Mouse (Mus musculus): ENCODE measurements around the gene Fan1. TPM values are rescaled to one million over a fixed set of nuclear protein-coding genes. Genes with fewer than 3 reads are reported as not detected.

The Fan1 gene
- 10 to 100 TPM; 12.8 to 16.6 (median 14.0) TPM for total RNA-seq (2022)

- DNase-seq (ENCODE audit: low spot score in 2 of 2): peak; percentile 83 to 89
Measured at GRCm38 (mm10) chr7:64373830-64374562, at the start of gene Fan1. Fan1 (minus strand) TSS chr7:64374095.

GRCm38 (mm10) chr7:64403989-64404388 lies 30.1 kb upstream of the Fan1 start:
- no peak for DNase-seq (ENCODE audit: low spot score in 2 of 2)

- no peak for DNase-seq (ENCODE audit: low spot score in 2 of 2)
Measured at GRCm38 (mm10) chr7:64402452-64402851, 28.6 kb upstream of the Fan1 start.

- DNase-seq (ENCODE audit: low spot score in 2 of 2): no peak
Measured at GRCm38 (mm10) chr7:64400725-64401124, 26.8 kb upstream of the Fan1 start.

GRCm38 (mm10) chr7:64392819-64393151 lies 18.9 kb upstream of the Fan1 start:
- DNase-seq (ENCODE audit: low spot score in 2 of 2): no peak

GRCm38 (mm10) chr7:64392122-64392818 lies 18.4 kb upstream of the Fan1 start, which contains the start of the genes Mphosph10 and Mcee:
Mphosph10 (minus strand) TSS chr7:64392268.
Mcee (plus strand) TSS chr7:64392607.
- DNase-seq (ENCODE audit: low spot score in 2 of 2): peak; percentile 92 to 93

GRCm38 (mm10) chr7:64391479-64391878 lies 17.6 kb upstream of the Fan1 start:
- no peak for DNase-seq (ENCODE audit: low spot score in 2 of 2)

GRCm38 (mm10) chr7:64373147-64373829 lies 607 bp downstream of the Fan1 start:
- DNase-seq (ENCODE audit: low spot score in 2 of 2): no peak

GRCm38 (mm10) chr7:64371940-64372878 lies 1.7 kb downstream of the Fan1 start:
- DNase-seq (ENCODE audit: low spot score in 2 of 2): no peak

GRCm38 (mm10) chr7:64369841-64370240 lies 4.1 kb downstream of the Fan1 start:
- no peak for DNase-seq (ENCODE audit: low spot score in 2 of 2)

GRCm38 (mm10) chr7:64365863-64366262 lies 8.0 kb downstream of the Fan1 start:
- no peak for DNase-seq (ENCODE audit: low spot score in 2 of 2)

GRCm38 (mm10) chr7:64360586-64360945 lies 13.3 kb downstream of the Fan1 start:
- DNase-seq (ENCODE audit: low spot score in 2 of 2): peak; percentile 61 to 75

- no peak for DNase-seq (ENCODE audit: low spot score in 2 of 2)
Measured at GRCm38 (mm10) chr7:64359943-64360585, 13.8 kb downstream of the Fan1 start.

GRCm38 (mm10) chr7:64358666-64359065 lies 15.2 kb downstream of the Fan1 start:
- DNase-seq (ENCODE audit: low spot score in 2 of 2): no peak

- peak; percentile 76 to 79 for DNase-seq (ENCODE audit: low spot score in 2 of 2)
Measured at GRCm38 (mm10) chr7:64357405-64357804, 16.5 kb downstream of the Fan1 start.

GRCm38 (mm10) chr7:64356661-64357060 lies 17.2 kb downstream of the Fan1 start:
- DNase-seq (ENCODE audit: low spot score in 2 of 2): no peak

GRCm38 (mm10) chr7:64354206-64354605 lies 19.7 kb downstream of the Fan1 start:
- DNase-seq (ENCODE audit: low spot score in 2 of 2): no peak

GRCm38 (mm10) chr7:64351087-64351486 lies 22.8 kb downstream of the Fan1 start:
- DNase-seq (ENCODE audit: low spot score in 2 of 2): peak; percentile 85 to 87

- DNase-seq (ENCODE audit: low spot score in 2 of 2): peak in 1 of 2 experiments; percentile 54
Measured at GRCm38 (mm10) chr7:64349147-64349861, 24.6 kb downstream of the Fan1 start.

GRCm38 (mm10) chr7:64347813-64348212 lies 26.1 kb downstream of the Fan1 start:
- DNase-seq (ENCODE audit: low spot score in 2 of 2): no peak
